In genomic region chr3:47498016-47498415, GRCm38 (mm10) we compare ENCODE assay signal across 26 mouse cellular contexts.
"Had no signal": no experiment of that assay in that cellular context is flagged by ENCODE, and none has a peak within 500 bp of the region (broad histone marks: within the 10 kb centered on the region; RNA-seq: fewer than 3 reads in every experiment).

No protein-coding gene starts in this region.

- DNase-seq: gastrocnemius, adult 2 months; gastrocnemius, postnatal 10 days; gastrocnemius, postnatal 25 days; heart, adult 18-20 months; heart, postnatal 10 days; heart, postnatal 4 days; kidney, adult 18-20 months; kidney, postnatal 10 days; kidney, postnatal 25 days; liver; liver, embryonic 13.5 days had no signal

- H3K27ac ChIP-seq: gastrocnemius, adult 2 months; heart, embryonic 10.5 days; hindbrain, embryonic 10.5 days; hindbrain, embryonic 12.5 days; hindbrain, embryonic 14.5 days; intestine, embryonic 15.5 days; layer of hippocampus, adult 2 months; left cerebral cortex, adult 2 months; limb, embryonic 10.5 days; limb, embryonic 12.5 days; liver, embryonic 13.5 days; liver, embryonic 15.5 days had no signal

- ATAC-seq: hindbrain, embryonic 16.5 days; inflammation-experienced regulatory T-cells, adult 6 months; intestine, embryonic 15.5 days; intestine, postnatal 0 days had no signal

- H3K27me3 ChIP-seq: heart, embryonic 12.5 days; hindbrain, embryonic 12.5 days; intestine, embryonic 15.5 days; limb, embryonic 12.5 days; liver, embryonic 13.5 days; liver, embryonic 15.5 days had no signal

- H3K36me3 ChIP-seq: heart, embryonic 10.5 days; heart, embryonic 12.5 days; hindbrain, embryonic 10.5 days; hindbrain, embryonic 12.5 days; intestine, embryonic 15.5 days; limb, embryonic 10.5 days; limb, embryonic 12.5 days; liver, embryonic 13.5 days; liver, embryonic 15.5 days had no signal

- H3K9ac ChIP-seq: heart, embryonic 12.5 days; hindbrain, embryonic 12.5 days; hindbrain, embryonic 14.5 days; intestine, embryonic 15.5 days; limb, embryonic 12.5 days; liver, embryonic 13.5 days; liver, embryonic 15.5 days had no signal

- H3K9me3 ChIP-seq: heart, embryonic 10.5 days; heart, embryonic 12.5 days; hindbrain, embryonic 10.5 days; hindbrain, embryonic 12.5 days; intestine, embryonic 15.5 days; limb, embryonic 10.5 days; liver, embryonic 13.5 days; liver, embryonic 15.5 days had no signal

- H3K4me1 ChIP-seq: heart, embryonic 10.5 days; heart, embryonic 12.5 days; hindbrain, embryonic 10.5 days; hindbrain, embryonic 12.5 days; intestine, embryonic 15.5 days; limb, embryonic 12.5 days; liver, embryonic 13.5 days; liver, embryonic 15.5 days had no signal

- H3K4me3 ChIP-seq: gastrocnemius, adult 2 months; heart, embryonic 10.5 days; heart, embryonic 12.5 days; hindbrain, embryonic 10.5 days; hindbrain, embryonic 12.5 days; intestine, embryonic 15.5 days; layer of hippocampus, adult 2 months; left cerebral cortex, adult 2 months; limb, embryonic 10.5 days; limb, embryonic 12.5 days; liver, embryonic 13.5 days; liver, embryonic 15.5 days had no signal

- H3K4me2 ChIP-seq: heart, embryonic 12.5 days; hindbrain, embryonic 12.5 days; hindbrain, embryonic 14.5 days; intestine, embryonic 15.5 days; limb, embryonic 12.5 days; liver, embryonic 11.5 days; liver, embryonic 13.5 days; liver, embryonic 15.5 days had no signal
